Mouse (Mus musculus): ENCODE measurements around the gene Tmem160.

- TF ChIP-seq CTCF (IDR thresholded peaks at IDR 0.05; ENCODE audit: low read depth, low read length), result no peak
- TF ChIP-seq POLR2A (IDR thresholded peaks at IDR 0.05; ENCODE audit: extremely low read depth, insufficient read depth, low read length), result no peak
Observed at GRCm38 (mm10) chr7:16412220-16412896, 40.2 kb upstream of the Tmem160 start.

Measured in liver, adult 2 months (tissue).